Mouse (Mus musculus) intestine, embryonic 14.5 days (tissue): ENCODE results near the gene Rangap1. TPM values are rescaled to one million over a fixed set of nuclear protein-coding genes. Genes with fewer than 3 reads are reported as not detected.

Experiments used
- ATAC-seq: fragments of 200-750 bp; cut with Nextera tagmentation; replicated peaks from 2 replicates; pipeline ENCODE4 v1.8.0; 2017; ENCODE audit warnings: low read depth, moderate number of reproducible peaks, moderate TSS enrichment, moderate library complexity; ENCODE audit not compliant: low FRiP score, low TSS enrichment
- DNase-seq: peaks from one replicate; pipeline ENCODE4 v3.0.0-alpha.2; 2018; ENCODE audit warnings: low spot score
- H3K27ac ChIP-seq: fragments of 300-500 bp; sonication (generic); 2 replicates; pipeline ENCODE4 v1.5.1; 2014; ENCODE audit warnings: low read depth, mild to moderate bottlenecking, control low read depth
- H3K27me3 ChIP-seq: fragments of 300-500 bp; sonication (generic); replicated peaks from 2 replicates; pipeline ENCODE4 v1.6.1; 2014; ENCODE audit warnings: low read length, control low read depth; ENCODE audit not compliant: control insufficient read depth, insufficient read depth
- H3K36me3 ChIP-seq: fragments of 300-500 bp; sonication (generic); 2 replicates; pipeline ENCODE4 v1.6.1; 2014; ENCODE audit warnings: low read length, control low read depth; ENCODE audit not compliant: control insufficient read depth, insufficient read depth
- H3K4me1 ChIP-seq: fragments of 300-500 bp; sonication (generic); replicated peaks from 2 replicates; pipeline ENCODE4 v1.6.1; 2014; ENCODE audit warnings: low read length, control low read depth, mixed read lengths; ENCODE audit not compliant: control insufficient read depth, insufficient read depth
- H3K4me2 ChIP-seq: fragments of 300-500 bp; sonication (generic); 2 replicates; pipeline ENCODE4 v1.6.1; 2014; ENCODE audit warnings: low read length
- H3K4me3 ChIP-seq: fragments of 300-500 bp; sonication (generic); 2 replicates; pipeline ENCODE4 v1.5.1; 2014; ENCODE audit warnings: low read depth, low read length, control low read depth, mixed read lengths
- H3K9ac ChIP-seq: fragments of 300-500 bp; sonication (generic); 2 replicates; pipeline ENCODE4 v1.6.1; 2014; ENCODE audit warnings: mild to moderate bottlenecking, low read length
- H3K9me3 ChIP-seq: fragments of 300-500 bp; sonication (generic); 2 replicates; pipeline ENCODE4 v1.6.1; 2016; ENCODE audit warnings: low read length, control low read depth; ENCODE audit not compliant: control insufficient read depth
- WGBS: fragments of 180-500 bp; shearing (Covaris S2); extraction: QIAGEN DNeasy Blood & Tissue Kit; methylation state at CpG from one replicate; pipeline ENCODE4 v1.1.7; 2014; 5-methylcytosine and 5-hydroxymethylcytosine counted together
- polyA plus RNA-seq: library from polyadenylated mRNA; unstranded; fragments of >200 nt; fragmentation: Nextera tagmentation; extraction: Ambion mirVana; gene quantifications from 2 replicates; pipeline ENCODE4 v1.2.1, GENCODE M21; 2014

Gene Rangap1
- polyA plus RNA-seq, 1 experiment from 2014 or later = 106 TPM

DNA sequence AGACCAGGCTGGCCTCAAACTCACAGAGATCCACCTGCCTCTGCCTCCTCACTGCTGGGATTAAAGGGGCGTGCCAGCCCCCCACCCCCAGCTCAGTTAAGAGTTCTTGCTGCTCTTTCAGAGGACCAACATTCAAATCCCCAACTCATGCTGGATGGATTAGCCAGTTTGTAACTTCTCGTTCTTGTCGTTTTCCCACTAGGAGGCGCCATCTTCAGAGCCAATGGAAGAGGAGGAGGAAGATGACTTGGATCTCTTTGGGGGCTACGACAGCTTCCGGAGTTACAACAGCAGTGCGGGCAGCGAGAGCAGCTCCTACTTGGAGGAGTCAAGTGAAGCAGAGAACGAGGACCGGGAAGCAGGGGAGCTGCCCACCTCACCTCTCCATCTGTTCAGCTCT is 78.4 kb downstream of the Rangap1 start:
- no peak overlapping the region for H3K4me2 ChIP-seq

GRCm38 (mm10) chr15:81663697-81664561 is 81.4 kb downstream of the Rangap1 start, which contains the start of gene L3mbtl2:
L3mbtl2 (plus strand) TSS chr15:81663889.
- peaks cover 19% of the 10 kb centered on the region for H3K36me3 ChIP-seq
- no peaks in the 10 kb centered on the region for H3K27me3 ChIP-seq
- ATAC-seq (peak; percentile 95), DNase-seq (peak; percentile 92)
- peak within 1 kb of the TSS; percentile 66 for H3K9ac ChIP-seq
- peak within 1 kb of the TSS; percentile 86 for H3K4me3 ChIP-seq
- H3K27ac ChIP-seq = peak within 1 kb of the TSS; percentile 59
- peak within 1 kb of the TSS; percentile 87 for H3K4me2 ChIP-seq
- peaks cover 8% of the 10 kb centered on the region for H3K4me1 ChIP-seq
- under 1% methylated on average over 55 of the region's 55 CpGs for WGBS
- no peaks in the 10 kb centered on the region for H3K9me3 ChIP-seq

More for the DNA sequence above, 78.4 kb downstream of the Rangap1 start:
- WGBS = 93% methylated on average over 10 of the region's 10 CpGs
- Histone ChIP-seq H3K4me3 (no peak overlapping the region), H3K4me1 (peaks cover 8% of the 10 kb centered on the region), H3K27me3 (no peaks in the 10 kb centered on the region), H3K36me3 (peaks cover 32% of the 10 kb centered on the region), H3K9ac (no peak overlapping the region), H3K9me3 (no peaks in the 10 kb centered on the region), H3K27ac (no peak overlapping the region)
- ATAC-seq = no peak
- no peak for DNase-seq

- WGBS = 60% methylated on average over 10 of the region's 10 CpGs
- ATAC-seq = 0 out of 2 replicates have a peak, but pooled peaks have one; percentile 16
- Histone ChIP-seq H3K9ac (no peak overlapping the region), H3K4me3 (peak overlapping the region; percentile 86), H3K4me1 (peaks cover 8% of the 10 kb centered on the region), H3K27me3 (no peaks in the 10 kb centered on the region), H3K4me2 (peak overlapping the region; percentile 87), H3K36me3 (peaks cover 12% of the 10 kb centered on the region), H3K9me3 (no peaks in the 10 kb centered on the region), H3K27ac (no peak overlapping the region)
- DNase-seq = no peak
Measured at GRCm38 (mm10) chr15:81663281-81663680, 82.0 kb downstream of the Rangap1 start.

GRCm38 (mm10) chr15:81661701-81662100 is 83.6 kb downstream of the Rangap1 start:
- no peak for ATAC-seq

More at GRCm38 (mm10) chr15:81661701-81662100, 83.6 kb downstream of the Rangap1 start:
- no peaks in the 10 kb centered on the region for H3K9me3 ChIP-seq
- H3K36me3 ChIP-seq = no peaks in the 10 kb centered on the region
- WGBS = 86% methylated on average over 2 of the region's 2 CpGs
- no peaks in the 10 kb centered on the region for H3K27me3 ChIP-seq
- H3K9ac ChIP-seq = no peak overlapping the region
- no peak overlapping the region for H3K4me3 ChIP-seq
- H3K4me1 ChIP-seq = peaks cover 8% of the 10 kb centered on the region
- H3K4me2 ChIP-seq = no peak overlapping the region
- DNase-seq = no peak
- H3K27ac ChIP-seq = no peak overlapping the region

Other genes starting within 250 kb of the Rangap1 start
- 21.1 and 24.0 TPM in 2 replicates for gene Ep300, start 160.2 kb downstream of the Rangap1 start, polyA plus RNA-seq
- 23.4 and 24.5 TPM in 2 replicates for gene L3mbtl2, start 81.6 kb downstream of the Rangap1 start, polyA plus RNA-seq
- gene Chadl, start 48.2 kb downstream of the Rangap1 start, polyA plus RNA-seq = 4.7 and 5.1 TPM in 2 replicates
- 30.9 and 31.2 TPM in 2 replicates for gene Zc3h7b, start 473 bp downstream of the Rangap1 start, polyA plus RNA-seq
- gene Tef, start 56.9 kb upstream of the Rangap1 start, polyA plus RNA-seq = 17.7 and 21.0 TPM in 2 replicates
- 23.0 TPM in 2 replicates for gene Tob2, start 113.3 kb upstream of the Rangap1 start, polyA plus RNA-seq
- gene Phf5a, start 126.4 kb upstream of the Rangap1 start, polyA plus RNA-seq = 179 and 194 TPM in 2 replicates
- 171 and 178 TPM in 2 replicates for gene Aco2, start 126.8 kb upstream of the Rangap1 start, polyA plus RNA-seq
- 75.4 and 79.5 TPM in 2 replicates for gene Polr3h, start 180.7 kb upstream of the Rangap1 start, polyA plus RNA-seq
- gene Csdc2, start 191.2 kb upstream of the Rangap1 start, polyA plus RNA-seq = 16.0 and 19.4 TPM in 2 replicates
- 25.8 and 26.6 TPM in 2 replicates for gene Pmm1, start 215.4 kb upstream of the Rangap1 start, polyA plus RNA-seq
- not detected in 2 replicates for gene 1700029P11Rik, start 235.0 kb upstream of the Rangap1 start, polyA plus RNA-seq
- gene Xrcc6, start 242.3 kb upstream of the Rangap1 start, polyA plus RNA-seq = 87.0 and 96.7 TPM in 2 replicates